Mouse (Mus musculus) G1E (cell line): Measurements from ENCODE around the gene Ripply1.

Source experiments
- CTCF ChIP-seq: IDR thresholded peaks from 2 replicates; pipeline ENCODE4 v1.5.1; 2012; ENCODE audit warnings: low read depth, low read length, inconsistent platforms, mixed read lengths
- GATA1 ChIP-seq: IDR thresholded peaks from 2 replicates; pipeline ENCODE4 v1.6.1; 2012; ENCODE audit warnings: borderline replicate concordance, low read length, inconsistent platforms, mixed read lengths
- GATA2 ChIP-seq: IDR thresholded peaks from 2 replicates; pipeline ENCODE4 v1.6.1; 2012; ENCODE audit warnings: low read depth, low read length, inconsistent platforms, borderline replicate concordance
- POLR2AphosphoS5 ChIP-seq: IDR thresholded peaks from 2 replicates; pipeline ENCODE4 v1.6.1; 2012; ENCODE audit warnings: low read depth, low read length, inconsistent platforms; ENCODE audit not compliant: insufficient replicate concordance
- TAL1 ChIP-seq: conservative IDR thresholded peaks from 2 replicates; pipeline ENCODE4 v1.6.1; 2012; ENCODE audit warnings: low read depth, low read length, inconsistent platforms, mixed read lengths

DNA sequence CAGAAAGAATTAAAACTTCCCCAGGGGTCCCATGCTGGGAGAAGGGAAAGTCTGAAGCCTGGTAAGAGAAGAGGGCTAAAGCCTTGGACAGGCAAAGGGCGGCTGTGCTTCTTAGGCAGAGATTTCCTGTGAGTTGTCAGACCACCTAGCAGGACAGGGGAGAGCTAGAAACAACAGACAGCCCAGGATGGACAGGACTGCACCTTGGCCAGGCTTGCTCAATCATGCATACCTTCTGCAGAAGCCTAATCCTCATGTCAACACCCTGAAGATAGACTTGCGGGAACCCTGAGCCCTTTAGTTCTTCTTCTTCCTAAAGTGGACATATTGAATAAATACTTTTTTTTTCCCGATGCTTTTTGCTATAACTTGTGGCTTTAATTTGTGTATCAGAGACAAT is 17.8 kb upstream of the Ripply1 start:
- no peak for TF ChIP-seq GATA2
- no peak for TF ChIP-seq CTCF
- no peak for TF ChIP-seq GATA1
- TF ChIP-seq TAL1 = no peak
- TF ChIP-seq POLR2AphosphoS5 = no peak
